Mouse (Mus musculus): ENCODE measurements at regions not wholly inside any gene's neighbourhood (a gene's known extent, or its start where the extent isn't known, plus 50 kb on each side); places are given as distances from the start of the nearest gene placed in this dataset.

- TF ChIP-seq CTCF (IDR thresholded peaks at IDR 0.05; ENCODE audit: borderline replicate concordance, insufficient read depth, low read length) (no peak), POLR2A (IDR thresholded peaks at IDR 0.05; ENCODE audit: low read depth, low read length) (no peak)
Observed at GRCm38 (mm10) chr8:127957571-127957970, 400.8 kb upstream of the Nrp1 start.
